Mouse (Mus musculus) stomach, embryonic 14.5 days (tissue): ENCODE data around the gene Hecw2. TPM values are rescaled to one million over a fixed set of nuclear protein-coding genes. Genes with fewer than 3 reads are reported as not detected.

ENCODE experiments used
- ATAC-seq: fragments of 200-750 bp; cut with Nextera tagmentation; 2 replicates; pipeline ENCODE4 v1.8.0; 2017; ENCODE audit warnings: low read depth, moderate TSS enrichment; ENCODE audit not compliant: insufficient number of reproducible peaks, insufficient read depth, low FRiP score
- H3K27ac ChIP-seq: fragments of 300-500 bp; sonication (generic); 2 replicates; pipeline ENCODE4 v1.5.1; 2014; ENCODE audit warnings: mild to moderate bottlenecking, low read length, moderate library complexity, mixed read lengths
- H3K27me3 ChIP-seq: fragments of 300-500 bp; sonication (generic); 2 replicates; pipeline ENCODE4 v1.6.1; 2014; ENCODE audit warnings: low read length, control low read depth, mixed read lengths; ENCODE audit not compliant: control insufficient read depth, insufficient read depth
- H3K36me3 ChIP-seq: fragments of 300-500 bp; sonication (generic); 2 replicates; pipeline ENCODE4 v1.6.1; 2014; ENCODE audit warnings: mild to moderate bottlenecking, control low read depth, low read length, moderate library complexity, mixed read lengths; ENCODE audit not compliant: control insufficient read depth, insufficient read depth
- H3K4me1 ChIP-seq: fragments of 300-500 bp; sonication (generic); 2 replicates; pipeline ENCODE4 v1.6.1; 2014; ENCODE audit warnings: low read length, control low read depth, mixed read lengths; ENCODE audit not compliant: control insufficient read depth, insufficient read depth
- H3K4me2 ChIP-seq: fragments of 300-500 bp; sonication (generic); replicated peaks from 2 replicates; pipeline ENCODE4 v1.6.1; 2014; ENCODE audit warnings: low read depth, low read length, control low read depth
- H3K4me3 ChIP-seq: fragments of 300-500 bp; sonication (generic); 2 replicates; pipeline ENCODE4 v1.5.1; 2014; ENCODE audit warnings: low read depth, low read length, control low read depth
- H3K9ac ChIP-seq: fragments of 300-500 bp; sonication (generic); replicated peaks from 2 replicates; pipeline ENCODE4 v1.6.1; 2014; ENCODE audit warnings: low read depth, mild to moderate bottlenecking, control low read depth, low read length, moderate library complexity, mixed read lengths
- H3K9me3 ChIP-seq: fragments of 300-500 bp; sonication (generic); 2 replicates; pipeline ENCODE4 v1.6.1; 2016; ENCODE audit warnings: low read depth, low read length, control low read depth; ENCODE audit not compliant: control insufficient read depth
- WGBS: fragments of 180-500 bp; shearing (Covaris S2); extraction: QIAGEN DNeasy Blood & Tissue Kit; methylation state at CpG from one replicate; pipeline ENCODE4 v1.1.7; 2014; 5-methylcytosine and 5-hydroxymethylcytosine counted together
- polyA plus RNA-seq: library from polyadenylated mRNA; unstranded; fragments of >200 nt; fragmentation: Nextera tagmentation; extraction: Ambion mirVana; gene quantifications from 2 replicates; pipeline ENCODE4 v1.2.1, GENCODE M21; 2014

The Hecw2 gene
- polyA plus RNA-seq, 1 experiment from 2014 or later: 2.9 TPM

DNA sequence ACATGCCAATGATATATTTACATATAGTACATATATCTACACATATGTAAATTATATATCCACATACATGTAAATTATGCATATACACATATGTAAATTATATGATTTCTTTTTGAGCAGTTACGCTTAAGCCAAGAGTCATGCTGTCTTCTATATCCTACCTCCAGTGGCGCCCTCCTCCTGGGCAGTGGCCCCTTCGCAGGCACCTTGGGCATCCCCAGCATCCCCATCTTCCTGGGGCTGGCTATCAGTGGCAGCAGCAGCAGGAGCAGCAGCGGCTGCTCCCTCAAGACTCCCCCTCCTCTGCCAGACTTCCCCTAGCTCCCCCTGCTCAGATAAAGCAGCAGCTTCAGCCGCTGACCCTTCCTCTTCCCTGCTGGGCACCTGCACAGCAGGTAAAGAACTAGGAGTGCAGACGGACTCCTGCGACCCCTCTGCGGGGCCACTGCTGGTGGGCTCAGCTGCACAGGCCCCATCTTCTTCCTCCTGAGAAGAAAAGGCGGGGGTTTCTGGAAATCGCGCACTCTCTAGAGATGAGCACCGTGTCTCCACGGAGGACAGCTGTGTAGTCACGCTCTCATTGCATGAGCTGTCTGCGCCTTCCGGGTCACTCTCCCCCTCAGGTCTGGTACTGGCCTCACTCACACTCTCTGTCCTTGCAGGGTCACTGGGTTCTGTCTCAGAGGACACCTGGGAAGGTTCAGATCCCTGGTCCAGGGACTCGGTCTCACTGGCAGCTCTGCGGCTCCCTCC is 269.6 kb downstream of the Hecw2 start:
- Histone ChIP-seq H3K4me3 (no peak overlapping the region), H3K36me3 (no peaks in the 10 kb centered on the region), H3K9me3 (no peaks in the 10 kb centered on the region), H3K9ac (no peak overlapping the region), H3K27ac (no peak overlapping the region), H3K4me1 (no peaks in the 10 kb centered on the region), H3K4me2 (no peak overlapping the region), H3K27me3 (no peaks in the 10 kb centered on the region)
- no peak for ATAC-seq
- 59% methylated on average over 18 of the region's 18 CpGs for WGBS

DNA sequence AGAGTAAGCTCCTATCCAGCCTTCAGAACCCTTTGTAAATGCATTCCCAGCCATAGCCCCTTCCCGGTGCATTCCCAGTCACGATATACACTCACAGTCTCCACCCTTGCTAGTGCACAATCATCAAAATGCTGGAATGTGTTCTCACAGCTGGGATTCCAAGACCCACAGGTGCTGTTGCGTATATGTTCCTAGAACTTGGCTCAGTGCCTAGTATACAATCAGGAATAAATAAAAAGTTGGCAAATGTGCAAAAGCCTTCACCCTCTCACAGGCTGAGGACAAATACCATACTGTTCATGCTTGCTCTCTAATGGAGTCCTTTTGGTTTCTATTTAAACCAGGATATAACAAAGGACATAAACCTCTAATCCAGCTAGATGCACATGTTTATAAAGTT is 283.1 kb downstream of the Hecw2 start:
- Histone ChIP-seq H3K4me1 (no peaks in the 10 kb centered on the region; the same call in 1 of the 2 replicates), H3K9me3 (no peaks in the 10 kb centered on the region), H3K4me3 (no peak overlapping the region), H3K27ac (no peak overlapping the region), H3K4me2 (no peak overlapping the region), H3K9ac (no peak overlapping the region), H3K27me3 (no peaks in the 10 kb centered on the region), H3K36me3 (no peaks in the 10 kb centered on the region)
- WGBS: 42% methylated on average over 3 of the region's 3 CpGs
- no peak; the same call in 1 of the 2 replicates for ATAC-seq

DNA sequence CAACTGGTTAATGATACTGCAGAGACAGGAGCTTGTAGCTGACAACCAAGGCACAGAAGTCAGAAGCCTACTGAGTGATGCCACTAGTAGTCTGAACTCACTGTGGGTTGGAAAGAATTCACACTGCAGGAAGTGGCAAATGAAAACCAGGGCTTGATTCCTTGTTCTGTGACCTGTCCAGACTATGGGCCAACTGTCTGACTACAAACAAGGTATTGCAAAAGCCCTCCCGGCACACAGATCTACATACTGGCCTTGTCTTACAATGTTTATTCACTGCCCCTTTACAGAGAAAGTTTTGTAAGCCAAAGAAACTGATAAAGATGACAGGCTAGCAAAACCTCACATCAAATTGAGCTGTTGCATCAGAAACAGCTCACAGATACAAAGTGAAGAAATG is 284.7 kb downstream of the Hecw2 start:
- Histone ChIP-seq H3K9ac (no peak overlapping the region), H3K4me3 (no peak overlapping the region), H3K4me1 (no peaks in the 10 kb centered on the region; the same call in 1 of the 2 replicates), H3K9me3 (no peaks in the 10 kb centered on the region), H3K27ac (no peak overlapping the region), H3K36me3 (no peaks in the 10 kb centered on the region), H3K4me2 (no peak overlapping the region), H3K27me3 (no peaks in the 10 kb centered on the region)
- no peak for ATAC-seq
- 40% methylated on average over 1 of the region's 1 CpGs for WGBS

DNA sequence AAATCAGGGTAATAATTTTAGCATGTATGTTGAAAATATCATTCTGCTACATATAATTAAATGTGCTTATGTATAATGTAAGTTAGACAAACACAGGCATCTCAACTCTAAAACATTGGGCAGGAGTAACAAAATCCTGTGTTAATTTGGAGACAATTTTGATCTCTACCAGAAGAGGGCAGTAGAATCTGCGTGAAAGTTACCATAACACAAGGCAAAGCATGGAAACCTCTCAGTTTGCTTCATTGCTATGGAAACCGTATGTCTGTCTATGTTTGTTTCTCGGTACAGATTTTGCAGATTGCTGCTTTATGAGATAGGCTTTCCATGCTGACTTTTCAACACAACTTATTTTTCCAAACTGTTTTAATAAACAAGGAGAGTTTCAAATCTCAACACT is 285.9 kb downstream of the Hecw2 start:
- Histone ChIP-seq H3K9me3 (no peaks in the 10 kb centered on the region), H3K9ac (no peak overlapping the region), H3K27me3 (no peaks in the 10 kb centered on the region), H3K36me3 (no peaks in the 10 kb centered on the region), H3K4me2 (no peak overlapping the region), H3K4me1 (no peaks in the 10 kb centered on the region; the same call in 1 of the 2 replicates), H3K27ac (no peak overlapping the region), H3K4me3 (no peak overlapping the region)
- no peak for ATAC-seq
- WGBS: 10% methylated on average over 3 of the region's 3 CpGs

DNA sequence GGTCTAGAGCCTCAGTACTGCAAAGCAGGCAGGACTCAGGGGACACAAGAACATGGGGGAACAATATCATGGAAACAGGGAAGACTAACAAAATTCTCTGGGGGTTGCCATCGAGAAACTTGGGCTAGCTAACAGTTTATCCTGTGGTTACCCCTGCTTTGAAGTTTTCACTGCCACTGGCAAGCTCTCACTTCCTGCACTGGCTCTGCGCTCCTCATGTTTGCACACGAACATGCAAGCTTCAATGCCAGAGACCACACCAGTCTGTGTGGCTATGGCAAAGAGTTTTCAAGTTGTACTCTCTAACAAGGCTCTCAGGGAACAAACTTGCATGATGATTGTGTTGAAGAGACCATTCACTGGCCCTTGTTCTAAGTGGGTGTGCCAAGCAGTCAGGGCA is 288.8 kb downstream of the Hecw2 start:
- Histone ChIP-seq H3K9ac (no peak overlapping the region), H3K4me3 (no peak overlapping the region), H3K4me1 (no peaks in the 10 kb centered on the region), H3K4me2 (no peak overlapping the region), H3K9me3 (no peaks in the 10 kb centered on the region), H3K27ac (no peak overlapping the region), H3K36me3 (no peaks in the 10 kb centered on the region), H3K27me3 (no peaks in the 10 kb centered on the region)
- WGBS: 70% methylated on average over 3 of the region's 3 CpGs
- ATAC-seq: no peak

DNA sequence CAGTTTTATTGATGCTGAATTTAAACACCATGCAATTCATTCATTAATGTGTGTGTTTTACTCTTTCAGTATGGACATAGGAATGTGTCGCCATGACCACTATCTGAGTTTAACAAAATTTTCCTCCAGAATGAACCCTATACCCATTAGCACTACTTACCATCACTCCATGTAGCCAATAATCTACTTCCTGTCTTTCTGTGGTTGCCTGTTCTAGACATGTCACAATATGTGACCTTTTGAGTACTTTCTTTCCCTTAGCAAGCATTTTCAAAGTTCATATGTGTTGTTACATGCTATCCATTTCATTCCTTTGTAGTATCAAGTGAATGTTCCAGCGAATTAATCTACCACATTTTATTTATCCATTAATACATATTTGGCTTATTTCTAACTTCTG is 294.6 kb downstream of the Hecw2 start:
- no peak overlapping the region for H3K9ac ChIP-seq
- ATAC-seq: no peak
- no peaks in the 10 kb centered on the region for H3K27me3 ChIP-seq
- H3K36me3 ChIP-seq: no peaks in the 10 kb centered on the region
- WGBS: 94% methylated on average over 2 of the region's 2 CpGs
- no peak overlapping the region for H3K27ac ChIP-seq
- H3K4me1 ChIP-seq: no peaks in the 10 kb centered on the region
- H3K4me2 ChIP-seq: no peak overlapping the region
- no peak overlapping the region for H3K4me3 ChIP-seq
- no peaks in the 10 kb centered on the region for H3K9me3 ChIP-seq

DNA sequence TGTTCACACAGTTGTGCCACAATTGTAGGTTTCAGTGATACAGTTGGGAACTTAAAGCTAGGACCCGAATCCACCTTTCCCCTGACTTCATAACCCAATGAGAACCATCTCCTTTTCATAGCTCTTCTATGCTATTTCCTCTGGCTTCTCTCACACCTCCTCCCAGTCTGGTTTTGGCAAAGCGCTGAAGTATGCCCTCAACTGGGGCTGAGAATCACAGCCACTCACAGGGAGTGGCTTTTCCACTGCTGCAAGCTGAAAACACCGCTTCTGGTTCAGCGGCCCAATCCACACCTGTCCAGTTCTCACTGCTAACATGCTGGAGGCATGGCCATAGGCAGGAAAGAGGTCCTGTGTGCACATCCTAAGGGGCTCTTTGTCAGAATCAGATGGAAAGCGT is 300.7 kb downstream of the Hecw2 start:
- H3K36me3 ChIP-seq: no peaks in the 10 kb centered on the region
- no peak overlapping the region for H3K4me2 ChIP-seq
- no peaks in the 10 kb centered on the region for H3K27me3 ChIP-seq
- WGBS: 89% methylated on average over 5 of the region's 5 CpGs
- no peaks in the 10 kb centered on the region for H3K4me1 ChIP-seq
- no peak overlapping the region for H3K9ac ChIP-seq
- H3K4me3 ChIP-seq: no peak overlapping the region
- no peak overlapping the region for H3K27ac ChIP-seq
- ATAC-seq: no peak
- no peaks in the 10 kb centered on the region for H3K9me3 ChIP-seq

DNA sequence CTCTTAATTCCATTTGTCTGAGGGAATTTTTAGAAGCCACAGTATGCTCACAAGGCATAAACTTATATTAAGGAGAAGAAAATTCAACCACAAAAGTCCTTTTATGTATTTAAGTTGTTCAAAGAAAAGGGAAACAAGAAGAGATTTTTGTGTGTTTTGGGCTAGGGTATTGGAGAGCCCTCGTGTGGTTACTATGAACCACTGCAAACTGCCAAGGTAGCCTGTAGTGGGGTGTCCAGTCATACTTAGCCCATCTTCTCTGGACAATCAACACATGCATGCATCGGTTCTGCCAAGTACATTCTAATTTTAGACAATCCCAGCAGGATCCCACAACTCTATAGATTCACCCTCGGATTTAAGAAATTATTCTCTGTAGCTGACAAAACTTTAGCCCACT is 304.6 kb downstream of the Hecw2 start:
- no peaks in the 10 kb centered on the region for H3K9me3 ChIP-seq
- WGBS: 53% methylated on average over 3 of the region's 3 CpGs
- H3K4me3 ChIP-seq: no peak overlapping the region
- no peak overlapping the region for H3K4me2 ChIP-seq
- no peaks in the 10 kb centered on the region for H3K4me1 ChIP-seq
- H3K27ac ChIP-seq: no peak overlapping the region
- no peak for ATAC-seq
- H3K36me3 ChIP-seq: no peaks in the 10 kb centered on the region
- no peak overlapping the region for H3K9ac ChIP-seq
- no peaks in the 10 kb centered on the region for H3K27me3 ChIP-seq

DNA sequence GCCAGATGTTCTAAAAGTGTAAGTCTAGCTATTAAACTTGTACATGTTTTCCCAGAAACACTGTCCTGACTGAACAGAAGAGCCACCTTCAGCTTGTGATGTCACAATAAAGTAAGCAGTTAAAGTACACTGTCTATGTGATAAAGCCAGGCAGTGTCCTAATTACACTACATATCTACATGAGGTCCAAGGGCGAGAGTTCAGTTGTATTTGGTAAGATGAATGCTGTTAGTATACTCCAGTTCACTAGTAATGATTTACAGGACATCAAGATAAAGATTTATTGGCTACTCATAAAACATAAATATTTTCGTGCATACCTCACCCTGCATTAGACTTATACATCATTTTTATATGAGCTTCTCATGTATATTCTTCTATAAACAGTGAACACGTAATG is 305.2 kb downstream of the Hecw2 start:
- no peak for ATAC-seq
- 65% methylated on average over 3 of the region's 3 CpGs for WGBS
- no peak overlapping the region for H3K4me3 ChIP-seq

More for the DNA sequence above, 305.2 kb downstream of the Hecw2 start:
- no peaks in the 10 kb centered on the region for H3K36me3 ChIP-seq
- no peak overlapping the region for H3K27ac ChIP-seq
- no peaks in the 10 kb centered on the region for H3K27me3 ChIP-seq
- no peak overlapping the region for H3K4me2 ChIP-seq
- H3K9ac ChIP-seq: no peak overlapping the region
- no peaks in the 10 kb centered on the region for H3K4me1 ChIP-seq
- H3K9me3 ChIP-seq: no peaks in the 10 kb centered on the region
